Mouse (Mus musculus): ENCODE measurements at regions not wholly inside any gene's neighbourhood (a gene's known extent, or its start where the extent isn't known, plus 50 kb on each side); places are given as distances from the start of the nearest gene placed in this dataset.

- peak; percentile 29 for TF ChIP-seq MYOD1 (IDR thresholded peaks at IDR 0.05; ENCODE audit: control insufficient read depth, insufficient read length, low read depth)
- TF ChIP-seq CTCF (IDR thresholded peaks at IDR 0.05; ENCODE audit: control insufficient read depth, insufficient read depth, insufficient read length) = no peak
Observed at GRCm38 (mm10) chr15:59215239-59215638, 326.1 kb downstream of the Gm49356 start.

All from C2C12 (cell line).